7 mouse cellular contexts compared by ENCODE assay signal in the genomic region with DNA sequence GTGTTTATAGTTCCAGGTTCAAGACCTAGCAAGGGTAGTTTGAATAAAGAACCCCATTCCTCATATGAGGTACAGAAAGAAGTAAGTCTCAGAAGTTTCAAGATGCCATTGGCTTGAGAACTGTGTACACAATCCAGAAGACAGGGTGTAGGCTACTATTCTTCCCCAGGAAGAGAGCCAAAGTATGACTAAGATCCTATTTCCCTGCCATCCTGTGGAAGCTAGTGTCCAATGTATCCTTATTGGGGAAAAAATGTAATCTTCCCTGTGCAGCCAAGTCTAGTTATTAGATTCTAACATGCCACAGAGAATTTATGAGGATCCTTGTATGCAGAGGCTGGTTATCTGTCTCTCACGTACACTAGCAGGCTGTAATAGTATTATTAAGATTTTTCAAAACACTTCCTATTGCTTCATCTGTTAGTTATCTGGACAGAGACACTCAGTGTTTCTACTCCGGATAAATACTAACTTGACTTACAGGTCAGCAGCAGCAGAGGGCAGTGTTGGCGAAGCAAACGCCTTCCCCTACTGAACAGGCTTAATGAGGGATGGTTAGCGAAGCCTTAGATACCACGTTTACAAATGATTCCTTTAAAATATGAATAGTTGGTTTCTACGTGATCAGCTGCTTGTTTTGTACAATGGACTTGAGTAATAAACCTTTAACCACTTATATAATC.
DNase-seq lines count a peak whose midpoint lies in the region; ATAC-seq lines count a peak whose summit lies in the region.

No protein-coding gene starts in this region.

- H3K36me3 ChIP-seq in intestine, embryonic 15.5 days = no peaks in the 10 kb centered on the region
- H3K36me3 ChIP-seq in midbrain, embryonic 13.5 days = no peaks in the 10 kb centered on the region
- H3K36me3 ChIP-seq in splenic B cell, adult 2 months (ENCODE audit: control insufficient read depth, insufficient read depth, low read length, poor library complexity, severe bottlenecking) = no peaks in the 10 kb centered on the region

- intact Hi-C loops in left cerebral cortex, postnatal 10 days (cut with DNase I) = loop anchor here (5.0 kb wide), 1 partner anchor 122 kb away; no protein-coding TSS in a partner anchor

- peak; percentile 89 for ATAC-seq in intestine, embryonic 15.5 days
- ATAC-seq in midbrain, embryonic 13.5 days = peak; percentile 72

- 0 out of 2 replicates have a peak, but pooled peaks cover 2% of the 10 kb centered on the region for H3K4me1 ChIP-seq in intestine, embryonic 15.5 days (replicated peaks)
- no peaks in the 10 kb centered on the region for H3K4me1 ChIP-seq in midbrain, embryonic 13.5 days (replicated peaks)

- H3K27ac ChIP-seq in intestine, embryonic 15.5 days = no peak overlapping the region
- no peak overlapping the region for H3K27ac ChIP-seq in midbrain, embryonic 13.5 days

- no peak overlapping the region for H3K4me2 ChIP-seq in intestine, embryonic 15.5 days (replicated peaks)
- no peak overlapping the region for H3K4me2 ChIP-seq in midbrain, embryonic 13.5 days (replicated peaks)

- H3K27me3 ChIP-seq in intestine, embryonic 15.5 days (replicated peaks) = no peaks in the 10 kb centered on the region
- no peaks in the 10 kb centered on the region for H3K27me3 ChIP-seq in midbrain, embryonic 13.5 days
- H3K27me3 ChIP-seq in splenic B cell, adult 2 months (ENCODE audit: control insufficient read depth, insufficient read depth, low read length, poor library complexity, severe bottlenecking) = no peaks in the 10 kb centered on the region

- no peak overlapping the region for H3K9ac ChIP-seq in intestine, embryonic 15.5 days
- H3K9ac ChIP-seq in midbrain, embryonic 13.5 days (replicated peaks) = no peak overlapping the region

- 3% methylated on average over 7 of the region's 7 CpGs for WGBS in intestine, embryonic 15.5 days
- 14% methylated on average over 7 of the region's 7 CpGs for WGBS in midbrain, embryonic 13.5 days

- peak; percentile 16 for DNase-seq in WW6 (ENCODE audit: low read depth, low spot score)
- DNase-seq in cerebellum, adult 9-11 months = peak; percentile 7
- peak; percentile 55 to 66 for DNase-seq in frontal cortex, postnatal 36 days (ENCODE audit: low spot score in 2 of 2)
- peak; percentile 32 to 50 for DNase-seq in left cerebral cortex, postnatal 10 days (ENCODE audit: extremely low spot score in 1 of 2, low spot score in 2 of 2)
- peak; percentile 39 for DNase-seq in splenic B cell, adult 2 months (ENCODE audit: low read depth, low spot score)

- no peaks in the 10 kb centered on the region for H3K9me3 ChIP-seq in intestine, embryonic 15.5 days
- H3K9me3 ChIP-seq in midbrain, embryonic 13.5 days = no peaks in the 10 kb centered on the region

- no peak overlapping the region for H3K4me3 ChIP-seq in intestine, embryonic 15.5 days (replicated peaks)
- H3K4me3 ChIP-seq in midbrain, embryonic 13.5 days (replicated peaks) = no peak overlapping the region

Comparison
In these comparisons a context has a peak if more than half of its experiments do, and no peak if none do; other contexts are left out.
1. DNase-seq: peak in every context shown above with its lines; median percentile 60 in frontal cortex, postnatal 36 days; 41 in left cerebral cortex, postnatal 10 days; 39 in splenic B cell, adult 2 months; 16 in WW6; 7 in cerebellum, adult 9-11 months.